Mouse (Mus musculus) Patski (cell line): Measurements from ENCODE around the gene B230307C23Rik. TPM values are rescaled to one million over a fixed set of nuclear protein-coding genes. Genes with fewer than 3 reads are reported as not detected.
A peak's percentile ranks its signal among the peaks of the same experiment; 100 is the strongest.

Source experiments
- ATAC-seq: fragments of 100-300 bp; one replicate; pipeline ENCODE4 v1.8.0; 2021
- CTCF ChIA-PET: fragments of 350-600 bp; sonication (Branson Sonifier 250); formaldehyde crosslinking; loops from one replicate; lab custom pipeline; 2022; ENCODE audit warnings: inconsistent platforms; lab: Charles Lee
- POLR2A ChIA-PET: fragments of 350-600 bp; sonication (Branson Sonifier 250); formaldehyde crosslinking; loops from one replicate; lab custom pipeline; 2022; ENCODE audit warnings: antibody characterized with exemption, inconsistent platforms; lab: Charles Lee
- DNase-seq: peaks from one replicate; pipeline ENCODE4 v3.0.0-alpha.2; 2011; ENCODE audit warnings: low read depth, low spot score
- H3K27me3 ChIP-seq: fragments of 371-371 bp; one replicate; pipeline ENCODE4 v1.5.1; 2021
- CTCF ChIP-seq: fragments of 100-300 bp; IDR thresholded peaks from one replicate; pipeline ENCODE4 v1.5.1; 2021
- in situ Hi-C: fragments of 300-500 bp; cut with MboI; formaldehyde crosslinking; loops from 3 replicates; pipeline ENCODE4 v1.11.1; 2018; ENCODE audit warnings: low pct_unique_long_range_greater_than_20kb, mixed read lengths
- polyA plus RNA-seq: library from polyadenylated mRNA; unstranded; gene quantifications from one replicate; pipeline ENCODE4 v1.2.3, GENCODE M21; 2021

The B230307C23Rik gene
- 14.3 TPM for polyA plus RNA-seq

- CTCF ChIA-PET: interaction anchor here (1.0 kb wide), 1 partner anchor 193 kb away, joined by 3 read pairs; no protein-coding TSS in a partner anchor
- POLR2A ChIA-PET: interaction anchor here (0.6 kb wide), 1 partner anchor 74 kb away, joined by 4 read pairs; no protein-coding TSS in a partner anchor
- ATAC-seq: peak; percentile 98
- peak; percentile 51 for DNase-seq
- H3K27me3 ChIP-seq: peaks cover 4% of the 10 kb centered on the region
- no peak for TF ChIP-seq CTCF
- in situ Hi-C loops: no loop called here
Measured at GRCm38 (mm10) chr16:97996616-97997382, at the start of gene B230307C23Rik. Gene B230307C23Rik, plus strand, starts transcription at chr16:97997315.

DNA sequence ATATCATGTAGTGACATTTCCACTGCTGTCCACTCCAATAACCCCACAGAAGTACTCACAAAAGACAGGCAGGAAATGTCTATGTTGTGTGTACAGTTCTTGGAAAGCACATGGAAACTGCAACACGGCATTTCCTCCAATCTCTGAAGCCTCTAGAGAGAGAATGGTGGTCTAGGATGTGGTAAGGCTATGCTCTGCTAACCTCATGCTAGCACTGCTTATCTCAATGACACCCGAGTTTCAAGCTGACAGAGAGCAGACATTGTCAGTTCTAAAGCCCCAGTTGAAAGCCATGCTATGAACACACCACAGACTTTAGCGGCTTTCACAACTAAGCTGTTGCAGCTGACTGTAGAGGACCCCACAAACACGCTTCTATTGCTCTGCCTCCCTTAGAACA lies 48.3 kb upstream of the B230307C23Rik start:
- H3K27me3 ChIP-seq: no peaks in the 10 kb centered on the region
- CTCF ChIA-PET: no interaction called here
- ATAC-seq (no peak), DNase-seq (no peak)
- POLR2A ChIA-PET: no interaction called here
- in situ Hi-C loops: no loop called here
- TF ChIP-seq CTCF: no peak

- no peak for TF ChIP-seq CTCF
- no peak for DNase-seq
- H3K27me3 ChIP-seq: no peaks in the 10 kb centered on the region
- in situ Hi-C loops: no loop called here
- POLR2A ChIA-PET: no interaction called here
- CTCF ChIA-PET: interaction anchor here (0.8 kb wide), 1 partner anchor 20 kb away, joined by 3 read pairs; no protein-coding TSS in a partner anchor
- ATAC-seq: no peak
Measured at GRCm38 (mm10) chr16:97950061-97950460, 47.1 kb upstream of the B230307C23Rik start.

GRCm38 (mm10) chr16:97952371-97952770 lies 44.7 kb upstream of the B230307C23Rik start:
- DNase-seq (no peak), ATAC-seq (no peak)
- in situ Hi-C loops: no loop called here
- ChIA-PET CTCF (no interaction called here), POLR2A (no interaction called here)
- H3K27me3 ChIP-seq: no peaks in the 10 kb centered on the region
- no peak for TF ChIP-seq CTCF

- ChIA-PET CTCF (no interaction called here), POLR2A (no interaction called here)
- ATAC-seq: no peak
- no peak for DNase-seq
- TF ChIP-seq CTCF: no peak
- no peaks in the 10 kb centered on the region for H3K27me3 ChIP-seq
- in situ Hi-C loops: no loop called here
Measured at GRCm38 (mm10) chr16:97952801-97953200, 44.3 kb upstream of the B230307C23Rik start.

DNA sequence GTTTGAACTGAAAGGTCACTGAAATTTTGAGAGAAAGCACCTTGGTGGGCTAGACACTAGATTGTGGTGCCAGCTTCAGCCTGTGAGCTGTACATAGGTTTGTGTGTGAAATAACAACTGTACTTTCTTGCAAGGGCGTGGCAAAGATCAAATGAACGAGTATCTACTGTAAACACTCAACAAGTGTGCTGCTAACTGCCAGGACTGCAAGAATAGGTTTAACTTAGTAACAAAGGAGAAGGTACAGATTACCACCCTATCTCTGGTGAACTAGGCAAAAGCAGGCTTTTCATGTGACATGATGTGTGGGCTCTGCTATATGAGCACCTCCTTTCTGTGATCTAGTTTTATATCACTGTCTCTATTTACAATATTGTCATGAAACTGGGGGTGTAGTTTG lies 43.8 kb upstream of the B230307C23Rik start:
- ATAC-seq (no peak), DNase-seq (no peak)
- no peak for TF ChIP-seq CTCF
- in situ Hi-C loops: no loop called here
- ChIA-PET POLR2A (no interaction called here), CTCF (no interaction called here)
- H3K27me3 ChIP-seq: no peaks in the 10 kb centered on the region

DNA sequence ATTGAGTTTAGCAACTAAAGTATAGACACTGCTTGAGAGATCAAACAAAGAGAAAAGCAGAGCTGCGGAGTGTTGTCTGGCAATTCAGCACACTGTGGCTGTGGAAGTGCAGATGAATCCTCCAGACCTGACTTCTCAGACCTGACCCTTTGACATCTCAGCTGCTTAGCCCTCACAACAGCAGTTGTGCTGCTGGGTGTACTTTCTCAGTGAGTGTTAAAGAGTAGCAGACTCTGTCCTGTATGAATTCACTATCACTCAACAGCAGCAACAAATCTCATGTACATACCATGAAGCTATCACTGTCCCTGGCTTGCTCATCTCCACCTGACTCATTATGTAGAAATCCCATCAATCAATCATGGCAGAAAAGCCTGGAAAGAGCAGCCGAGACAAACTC lies 41.1 kb upstream of the B230307C23Rik start:
- in situ Hi-C loops: loop anchor here (5.0 kb wide), 1 partner anchor 34 kb away; no protein-coding TSS in a partner anchor
- DNase-seq (no peak), ATAC-seq (no peak)
- CTCF ChIA-PET: interaction anchor here (2.2 kb wide), 1 partner anchor 10 kb away, joined by 5 read pairs; no protein-coding TSS in a partner anchor
- POLR2A ChIA-PET: interaction anchor here (1.3 kb wide), 1 partner anchor 27 kb away, joined by 4 read pairs; no protein-coding TSS in a partner anchor
- H3K27me3 ChIP-seq: no peaks in the 10 kb centered on the region
- no peak for TF ChIP-seq CTCF

GRCm38 (mm10) chr16:97957626-97958025 lies 39.5 kb upstream of the B230307C23Rik start:
- in situ Hi-C loops: loop anchor here (5.0 kb wide), 1 partner anchor 35 kb away; no protein-coding TSS in a partner anchor
- ATAC-seq: no peak
- POLR2A ChIA-PET: interaction anchor here (1.3 kb wide), 1 partner anchor 29 kb away, joined by 4 read pairs; no protein-coding TSS in a partner anchor
- no peak for TF ChIP-seq CTCF
- no peaks in the 10 kb centered on the region for H3K27me3 ChIP-seq
- CTCF ChIA-PET: interaction anchor here (1.1 to 2.2 kb wide), 3 partner anchors 12 to 35 kb away, joined by 3 to 5 read pairs (median 5); no protein-coding TSS in a partner anchor
- DNase-seq: no peak

- CTCF ChIA-PET: interaction anchor here (1.1 to 1.2 kb wide), 2 partner anchors 14 to 36 kb away, joined by 3 to 5 read pairs; no protein-coding TSS in a partner anchor
- ATAC-seq: no peak
Measured at GRCm38 (mm10) chr16:97958401-97958973, 38.6 kb upstream of the B230307C23Rik start.

GRCm38 (mm10) chr16:97960348-97960747 lies 36.8 kb upstream of the B230307C23Rik start:
- DNase-seq (no peak), ATAC-seq (no peak)
- TF ChIP-seq CTCF: no peak
- in situ Hi-C loops: no loop called here
- CTCF ChIA-PET: no interaction called here
- no peaks in the 10 kb centered on the region for H3K27me3 ChIP-seq
- POLR2A ChIA-PET: no interaction called here

More at GRCm38 (mm10) chr16:97958401-97958973, 38.6 kb upstream of the B230307C23Rik start:
- no peak for TF ChIP-seq CTCF
- DNase-seq: no peak
- in situ Hi-C loops: loop anchor here (5.0 kb wide), 1 partner anchor 36 kb away; no protein-coding TSS in a partner anchor
- H3K27me3 ChIP-seq: no peaks in the 10 kb centered on the region
- POLR2A ChIA-PET: no interaction called here
